24 mouse cellular contexts compared by ENCODE assay signal in genomic region chr6:92981451-92982186, GRCm38 (mm10). TPM values are rescaled to one million over a fixed set of nuclear protein-coding genes. Genes with fewer than 3 reads are reported as not detected.
A peak's percentile ranks its signal among the peaks of the same experiment; 100 is the strongest.
DNase-seq lines count a peak whose midpoint lies in the region; ATAC-seq and TF ChIP-seq lines count a peak whose summit lies in the region.
"Had no signal": no experiment of that assay in that cellular context is flagged by ENCODE, and none has a peak within 500 bp of the region (broad histone marks: within the 10 kb centered on the region; RNA-seq: fewer than 3 reads in every experiment).

No protein-coding gene starts in this region.

- no peak overlapping the region for H3K4me2 ChIP-seq in heart, embryonic 13.5 days
- no peak overlapping the region for H3K4me2 ChIP-seq in heart, postnatal 0 days (ENCODE audit: low read depth, low read length)
- H3K4me2 ChIP-seq: embryonic facial prominence, embryonic 13.5 days; forebrain, embryonic 13.5 days; heart, embryonic 11.5 days; hindbrain, embryonic 14.5 days; intestine, embryonic 15.5 days had no signal

- H3K9ac ChIP-seq in heart, embryonic 13.5 days, result no peak overlapping the region
- no peak overlapping the region for H3K9ac ChIP-seq in heart, postnatal 0 days (replicated peaks; ENCODE audit: low read depth, low read length)
- H3K9ac ChIP-seq: embryonic facial prominence, embryonic 13.5 days; forebrain, embryonic 13.5 days; forebrain, postnatal 0 days; hindbrain, embryonic 14.5 days; intestine, embryonic 15.5 days had no signal

- no peaks in the 10 kb centered on the region for H3K9me3 ChIP-seq in heart, embryonic 13.5 days
- H3K9me3 ChIP-seq in heart, postnatal 0 days (replicated peaks; ENCODE audit: control insufficient read depth, low read length), result no peaks in the 10 kb centered on the region
- H3K9me3 ChIP-seq: embryonic facial prominence, embryonic 13.5 days; forebrain, embryonic 13.5 days; hindbrain, embryonic 10.5 days; intestine, embryonic 15.5 days had no signal

- no peak for TF ChIP-seq EP300 in heart, postnatal 0 days (IDR thresholded peaks at IDR 0.05; ENCODE audit: low read depth)

- peak overlapping the region; percentile 56 for H3K27ac ChIP-seq in heart, embryonic 13.5 days (replicated peaks)
- peak overlapping the region; percentile 60 for H3K27ac ChIP-seq in heart, postnatal 0 days (ENCODE audit: low read depth)
- H3K27ac ChIP-seq: embryonic facial prominence, embryonic 13.5 days; forebrain, embryonic 13.5 days; hindbrain, embryonic 10.5 days; hindbrain, embryonic 14.5 days; intestine, embryonic 15.5 days had no signal

- no peak for TF ChIP-seq CTCF in heart, postnatal 0 days (IDR thresholded peaks at IDR 0.05; ENCODE audit: low read depth)

- H3K4me3 ChIP-seq in heart, embryonic 13.5 days, result no peak overlapping the region
- no peak overlapping the region for H3K4me3 ChIP-seq in heart, postnatal 0 days (ENCODE audit: low read depth, low read length)
- H3K4me3 ChIP-seq: embryonic facial prominence, embryonic 13.5 days; forebrain, embryonic 13.5 days; hindbrain, embryonic 10.5 days; intestine, embryonic 15.5 days had no signal

- 46% methylated on average over 7 of the region's 7 CpGs for WGBS in heart, embryonic 13.5 days
- 35% methylated on average over 7 of the region's 7 CpGs for WGBS in heart, postnatal 0 days

- peak; percentile 14 to 78 for DNase-seq in adrenal gland, adult (ENCODE audit: inconsistent age in 2 of 2, low spot score in 1 of 2)
- no peak for DNase-seq in adrenal gland, postnatal 25 days
- DNase-seq in heart, adult 9 months (ENCODE audit: low spot score in 2 of 2), result no peak
- peak; percentile 31 for DNase-seq in heart, postnatal 0 days (ENCODE audit: low spot score)
- no peak for DNase-seq in heart, adult 18-20 months
- DNase-seq in adipocyte (ENCODE audit: low spot score), result peak; percentile 54
- DNase-seq in kidney, postnatal 36 days, result no peak
- DNase-seq: adrenal gland, postnatal 14 days; cerebellum, adult 18-20 months; cerebellum, adult 9-11 months; cerebellum, postnatal 36 days; forebrain, postnatal 0 days; gastrocnemius, postnatal 10 days; kidney, adult 18-20 months; kidney, postnatal 10 days had no signal

- peaks cover 38% of the 10 kb centered on the region for H3K4me1 ChIP-seq in heart, embryonic 13.5 days
- peaks cover 8% of the 10 kb centered on the region for H3K4me1 ChIP-seq in heart, postnatal 0 days (ENCODE audit: control insufficient read depth, insufficient read depth)
- H3K4me1 ChIP-seq: hindbrain, embryonic 10.5 days; intestine, embryonic 15.5 days had no signal

- ATAC-seq in heart, embryonic 13.5 days (ENCODE audit: extremely low read depth, insufficient number of reproducible peaks, low FRiP score, low TSS enrichment), result no peak
- peak; percentile 33; the same call in 1 of the 2 replicates for ATAC-seq in heart, postnatal 0 days (ENCODE audit: insufficient read depth, low read depth)
- ATAC-seq: activated CD4-positive, CD25-positive, alpha-beta regulatory T cell, adult 4 months; forebrain, embryonic 13.5 days; forebrain, postnatal 0 days; intestine, embryonic 15.5 days; Patski had no signal

- H3K27me3 ChIP-seq in heart, embryonic 13.5 days (replicated peaks), result no peaks in the 10 kb centered on the region
- no peaks in the 10 kb centered on the region for H3K27me3 ChIP-seq in heart, postnatal 0 days (ENCODE audit: control insufficient read depth, insufficient read depth, low read length)
- H3K27me3 ChIP-seq: embryonic facial prominence, embryonic 13.5 days; forebrain, embryonic 13.5 days; intestine, embryonic 15.5 days; Patski had no signal

- no peaks in the 10 kb centered on the region for H3K36me3 ChIP-seq in heart, embryonic 13.5 days
- H3K36me3 ChIP-seq in heart, postnatal 0 days (replicated peaks; ENCODE audit: control insufficient read depth, insufficient read depth, low read length), result no peaks in the 10 kb centered on the region
- H3K36me3 ChIP-seq: embryonic facial prominence, embryonic 13.5 days; hindbrain, embryonic 10.5 days; intestine, embryonic 15.5 days had no signal

RNA-seq across cellular contexts. Expression of gene Adamts9, which starts 38.3 kb away (rescaled TPM):
- total RNA-seq in adrenal gland, postnatal 25 days (2021), result 26.1 and 31.6 TPM in 2 replicates
- polyA plus RNA-seq in heart, embryonic 13.5 days (2015; fragmentation: Nextera tagmentation; extraction: Ambion mirVana), result 5.1 and 5.3 TPM in 2 replicates
- 27.8 and 35.5 TPM in 2 replicates for total RNA-seq in heart, postnatal 0 days (2014; rRNA removed; ENCODE audit: low replicate concordance)
- polyA plus RNA-seq in heart, postnatal 0 days (2015; fragmentation: Nextera tagmentation; extraction: Ambion mirVana), result 3.9 TPM in 2 replicates
- 10 to 100 TPM; 11.6 to 13.9 TPM for total RNA-seq in heart, adult 18-20 months (2021)

Comparison
In these comparisons a context has a peak if more than half of its experiments do, and no peak if none do; other contexts are left out.
1. DNase-seq: peak in adrenal gland, adult (2 of 2), heart, postnatal 0 days (single experiment) and adipocyte (single experiment); none in adrenal gland, postnatal 25 days (single experiment), heart, adult 9 months (0 of 2), heart, adult 18-20 months (0 of 2) and kidney, postnatal 36 days (0 of 2).